Mouse (Mus musculus): ENCODE measurements around the gene Rnf31.

Rnf31 gene

GRCm38 (mm10) chr14:55577871-55578667, 13.4 kb upstream of the Rnf31 start, which contains the start of gene Psme1:
Psme1 (plus strand) TSS chr14:55578123.
- DNase-seq (ENCODE audit: low spot score): peak; percentile 85

DNA sequence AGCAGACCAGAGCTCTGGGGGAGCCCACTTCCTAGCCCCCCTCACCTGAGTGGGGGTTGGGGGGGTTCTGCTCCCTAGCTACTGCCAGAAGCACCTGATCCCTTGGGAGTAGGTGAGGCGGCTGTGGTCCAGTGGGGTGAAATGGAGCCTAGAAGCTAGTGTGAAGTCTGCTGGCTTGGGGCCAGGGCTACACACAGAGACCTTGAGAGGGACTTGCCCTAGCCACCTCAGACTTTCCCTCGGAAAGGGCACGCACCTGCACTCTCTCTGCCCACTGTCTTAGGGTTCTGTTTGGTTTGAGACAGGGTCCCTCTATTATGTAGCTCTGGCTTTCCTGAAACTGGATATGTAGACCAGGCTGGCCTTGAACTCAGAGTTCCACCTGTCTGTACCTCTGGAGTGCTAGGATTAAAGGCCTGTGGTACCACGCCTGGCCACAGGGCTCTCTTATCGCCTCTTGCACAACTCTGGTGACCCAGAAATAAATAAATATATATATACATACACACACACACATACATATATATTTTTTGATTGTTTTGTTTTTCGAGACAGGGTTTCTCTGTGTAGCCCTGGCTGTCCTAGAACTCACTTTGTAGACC, 12.7 kb upstream of the Rnf31 start:
- DNase-seq (ENCODE audit: low spot score): peak; percentile 84

- no peak for DNase-seq (ENCODE audit: low spot score)
These were observed 11.7 kb upstream of the Rnf31 start for GRCm38 (mm10) chr14:55579511-55580496.

DNA sequence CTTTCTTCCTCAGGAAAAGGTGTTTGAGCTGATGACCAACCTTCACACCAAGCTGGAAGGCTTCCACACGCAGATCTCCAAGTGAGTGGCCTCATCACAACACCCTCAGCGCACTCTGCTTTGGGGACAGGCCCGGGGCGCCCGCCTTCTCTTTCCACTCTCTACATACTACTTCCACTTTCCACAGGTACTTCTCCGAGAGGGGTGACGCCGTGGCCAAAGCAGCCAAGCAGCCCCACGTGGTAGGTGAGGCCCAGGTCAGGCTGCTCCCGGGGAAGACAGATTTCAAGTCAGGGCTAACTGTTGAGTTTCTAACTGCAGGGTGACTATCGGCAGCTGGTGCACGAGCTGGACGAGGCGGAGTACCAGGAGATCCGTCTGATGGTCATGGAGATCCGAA, 10.8 kb upstream of the Rnf31 start:
- no peak for DNase-seq (ENCODE audit: low spot score)

DNA sequence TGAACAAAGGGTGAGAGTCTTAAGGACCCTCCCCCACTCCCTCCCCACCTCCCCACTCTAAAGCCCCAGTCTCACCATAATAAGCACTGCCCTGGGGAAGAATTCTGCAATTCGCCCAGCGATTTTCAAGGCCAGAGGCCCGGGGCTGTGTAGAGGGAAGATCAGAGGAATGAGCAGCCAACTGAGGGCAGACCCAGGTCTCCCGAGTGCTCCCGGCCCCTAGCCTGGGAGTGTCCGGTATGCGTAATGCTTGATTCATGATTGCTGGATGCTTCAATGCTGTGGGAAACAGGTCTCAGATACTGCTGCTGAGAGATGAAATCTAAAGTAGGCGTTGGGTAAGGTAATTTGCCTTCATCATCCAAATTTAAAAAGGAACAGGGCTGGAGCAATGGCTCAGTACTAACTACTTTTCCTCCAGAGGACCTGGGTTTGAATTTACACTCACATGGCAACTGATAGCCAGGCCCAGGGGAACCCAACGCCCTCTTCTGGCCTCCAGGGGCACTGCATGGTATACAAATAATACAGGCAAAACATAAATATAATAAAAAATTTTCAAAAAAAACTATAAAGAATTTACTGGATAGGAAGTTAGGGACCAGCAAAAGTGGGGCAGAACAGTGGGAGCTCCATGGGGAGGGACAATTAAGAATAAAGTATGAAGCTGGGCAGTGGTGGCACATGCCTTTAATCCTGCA, 9.4 kb upstream of the Rnf31 start:
- no peak for DNase-seq (ENCODE audit: low spot score)

DNA sequence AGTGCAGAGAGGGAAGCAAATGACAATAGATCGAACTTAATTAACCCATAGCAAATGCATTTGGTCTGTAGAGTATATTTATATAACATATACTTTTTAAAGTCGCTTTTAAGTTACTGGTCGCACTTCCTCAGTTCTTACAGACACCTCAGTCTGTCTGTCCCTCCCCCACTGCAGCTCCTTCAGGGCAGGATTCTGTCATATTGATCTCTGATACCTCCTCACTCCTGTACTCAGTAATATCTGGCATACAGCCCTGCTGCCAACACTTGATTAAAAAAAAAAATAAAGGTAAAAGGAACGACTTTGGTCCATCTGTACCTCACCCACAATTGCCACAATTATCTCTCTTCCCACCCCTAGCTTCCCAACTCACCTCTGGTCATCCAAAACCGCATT, 7.2 kb upstream of the Rnf31 start:
- DNase-seq (ENCODE audit: low spot score): no peak

- DNase-seq (ENCODE audit: low spot score): peak; percentile 83
These were observed 6.6 kb upstream of the Rnf31 start, which contains the start of gene Emc9 for GRCm38 (mm10) chr14:55584702-55585565. Emc9 (minus strand) TSS chr14:55585302.

DNA sequence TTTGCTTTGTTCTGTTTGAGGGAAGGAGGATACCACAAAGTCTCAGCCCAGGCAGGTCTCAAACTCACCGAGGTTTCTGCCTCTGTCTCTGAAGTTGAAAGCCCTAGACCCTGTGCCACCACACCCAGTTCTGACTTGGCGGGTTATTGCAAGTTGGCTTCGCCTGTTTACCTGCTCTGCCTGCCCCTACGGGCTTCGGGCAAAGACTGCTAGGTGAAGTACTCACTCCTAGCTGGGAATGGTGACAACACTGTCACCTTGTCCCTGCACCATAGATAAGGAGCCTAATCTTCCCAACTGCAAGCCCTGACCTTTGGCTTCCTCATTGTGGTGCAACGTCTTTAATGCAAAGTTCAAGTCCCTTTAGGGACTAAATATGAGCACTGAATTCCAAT, 5.9 kb upstream of the Rnf31 start:
- no peak for DNase-seq (ENCODE audit: low spot score)

DNA sequence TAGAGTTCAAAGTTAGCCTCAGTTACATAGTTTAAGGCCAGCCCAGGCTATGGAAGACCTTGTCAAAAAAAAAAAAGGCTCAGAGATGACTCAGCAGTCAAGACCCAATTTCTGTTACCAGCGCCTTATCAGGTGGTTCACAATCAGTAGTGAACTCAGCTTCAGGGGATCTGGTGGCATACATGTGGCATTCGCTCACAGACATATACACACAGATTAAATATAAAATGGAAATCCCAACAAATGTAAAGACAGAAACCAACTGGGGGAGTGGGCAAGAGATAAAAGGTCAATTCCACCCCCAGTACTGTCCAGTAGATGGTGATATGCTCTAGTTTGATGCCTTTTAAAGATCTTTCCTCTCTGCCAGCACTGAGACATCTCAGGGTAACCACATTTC, 5.4 kb upstream of the Rnf31 start:
- DNase-seq (ENCODE audit: low spot score): no peak

DNA sequence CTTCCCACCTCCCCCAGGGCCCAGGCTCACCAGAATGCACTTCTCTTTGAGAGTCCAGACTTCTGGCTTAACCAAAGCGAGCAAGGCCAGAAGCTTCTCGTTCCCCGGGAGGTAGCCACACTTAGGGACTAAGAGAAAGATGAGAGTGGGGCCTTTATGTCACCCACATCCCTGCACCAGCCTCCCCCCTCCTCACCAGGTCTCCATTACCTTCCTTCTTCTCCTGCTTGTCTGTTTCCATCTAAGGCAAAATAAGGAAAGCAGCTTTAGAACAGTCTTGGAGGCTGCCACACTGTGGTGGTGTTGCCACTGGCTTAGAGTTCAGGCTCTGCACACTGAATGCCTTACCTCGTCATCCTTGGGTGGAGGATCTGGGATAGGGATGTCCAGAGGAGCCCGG, 2.2 kb upstream of the Rnf31 start:
- DNase-seq (ENCODE audit: low spot score): no peak

DNA sequence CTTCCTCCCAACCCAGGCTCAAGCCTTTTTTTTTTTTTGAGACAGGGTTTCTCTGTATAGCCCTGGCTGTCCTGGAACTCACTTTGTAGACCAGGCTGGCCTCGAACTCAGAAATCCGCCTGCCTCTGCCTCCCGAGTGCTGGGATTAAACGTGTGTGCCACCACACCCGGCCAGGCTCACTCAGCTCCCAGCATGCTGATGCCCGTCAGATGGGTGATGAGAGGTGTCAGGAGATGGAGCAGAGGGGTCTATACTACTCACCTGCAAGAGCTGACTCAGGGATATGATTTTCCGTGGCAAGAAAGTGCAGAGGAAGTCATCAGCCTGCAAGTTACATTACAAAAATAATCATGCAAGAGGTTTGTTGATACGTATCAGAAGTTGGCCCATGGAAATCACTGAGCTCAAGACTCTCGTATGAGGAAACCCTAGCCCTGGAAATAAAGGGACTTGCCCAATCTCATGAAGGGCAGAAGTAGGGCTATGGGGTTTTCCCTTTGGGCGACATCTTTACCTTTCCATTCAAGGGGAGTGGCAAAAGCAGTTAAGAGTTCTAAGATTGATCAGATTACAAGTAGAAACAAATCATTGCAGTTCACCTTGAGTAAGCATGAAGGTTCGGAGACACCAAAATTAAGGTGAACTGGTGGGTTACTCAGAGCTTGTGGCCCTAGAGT, 1.6 kb upstream of the Rnf31 start:
- no peak for DNase-seq (ENCODE audit: low spot score)

- DNase-seq (ENCODE audit: low spot score): peak; percentile 92
These were observed 669 bp upstream of the Rnf31 start, which contains the start of gene Psme2 for GRCm38 (mm10) chr14:55590748-55591330. Psme2 (minus strand) TSS chr14:55591113.

DNA sequence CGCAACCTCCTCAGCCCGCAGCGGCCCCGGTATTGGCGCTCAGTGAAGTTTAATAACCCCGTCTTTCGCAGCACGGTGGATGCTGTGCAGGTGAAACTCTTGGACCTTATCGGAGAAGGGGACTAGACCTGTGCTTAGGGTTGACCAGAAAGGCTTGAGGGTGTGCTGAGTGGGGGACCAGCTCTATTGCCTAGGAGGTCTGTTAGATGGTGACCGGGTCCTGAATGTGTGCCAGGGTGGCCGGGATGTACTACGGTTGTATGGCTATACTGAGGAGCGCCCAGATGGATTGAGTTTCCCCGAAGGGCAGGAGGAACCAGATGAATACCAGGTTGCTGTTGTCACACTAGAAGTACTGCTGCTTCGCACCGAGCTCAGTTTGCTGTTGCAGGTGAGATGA, 718 bp downstream of the Rnf31 start:
- no peak for DNase-seq (ENCODE audit: low spot score)

- DNase-seq (ENCODE audit: low spot score): no peak
These were observed 4.7 kb downstream of the Rnf31 start for GRCm38 (mm10) chr14:55596036-55596690.

DNA sequence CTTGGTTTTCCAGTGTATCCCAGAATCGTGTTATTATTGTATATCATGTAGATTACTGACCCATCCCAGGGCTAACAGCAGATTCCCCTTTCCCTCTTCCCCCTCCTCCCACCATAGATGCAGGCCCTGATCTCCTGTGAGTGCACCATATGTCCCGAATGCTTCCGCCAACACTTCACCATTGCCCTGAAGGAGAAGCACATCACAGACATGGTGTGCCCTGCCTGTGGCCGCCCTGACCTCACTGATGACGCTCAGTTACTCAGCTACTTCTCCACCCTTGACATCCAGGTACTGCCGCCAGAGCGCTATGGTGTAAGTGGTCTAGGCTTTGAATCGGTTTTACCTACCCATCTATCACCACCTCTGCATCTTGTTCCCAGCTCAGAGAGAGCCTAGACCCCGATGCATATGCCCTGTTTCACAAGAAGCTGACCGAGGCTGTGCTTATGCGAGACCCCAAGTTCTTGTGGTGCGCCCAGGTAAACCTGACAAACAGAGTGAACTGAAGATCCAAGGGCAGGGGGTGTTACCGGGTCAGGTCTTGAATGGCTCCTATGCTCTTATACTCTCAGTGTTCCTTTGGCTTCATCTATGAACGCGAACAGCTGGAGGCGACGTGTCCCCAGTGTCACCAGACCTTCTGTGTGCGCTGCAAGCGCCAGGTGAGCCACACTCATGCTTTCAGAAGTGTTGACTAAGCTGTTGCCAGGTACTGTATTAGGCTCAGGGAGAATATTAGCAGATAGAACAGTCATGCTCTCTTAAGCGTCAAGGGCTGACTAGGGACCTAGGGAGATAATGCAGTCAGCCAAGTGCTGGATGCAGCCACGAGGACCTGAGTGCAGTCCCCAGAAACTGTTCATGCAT, 7.2 kb downstream of the Rnf31 start:
- DNase-seq (ENCODE audit: low spot score): no peak

- DNase-seq (ENCODE audit: low spot score): no peak
These were observed 11.7 kb downstream of the Rnf31 start, which contains the start of gene Irf9 for GRCm38 (mm10) chr14:55603271-55603632. Irf9 (plus strand) TSS chr14:55603571.

DNA sequence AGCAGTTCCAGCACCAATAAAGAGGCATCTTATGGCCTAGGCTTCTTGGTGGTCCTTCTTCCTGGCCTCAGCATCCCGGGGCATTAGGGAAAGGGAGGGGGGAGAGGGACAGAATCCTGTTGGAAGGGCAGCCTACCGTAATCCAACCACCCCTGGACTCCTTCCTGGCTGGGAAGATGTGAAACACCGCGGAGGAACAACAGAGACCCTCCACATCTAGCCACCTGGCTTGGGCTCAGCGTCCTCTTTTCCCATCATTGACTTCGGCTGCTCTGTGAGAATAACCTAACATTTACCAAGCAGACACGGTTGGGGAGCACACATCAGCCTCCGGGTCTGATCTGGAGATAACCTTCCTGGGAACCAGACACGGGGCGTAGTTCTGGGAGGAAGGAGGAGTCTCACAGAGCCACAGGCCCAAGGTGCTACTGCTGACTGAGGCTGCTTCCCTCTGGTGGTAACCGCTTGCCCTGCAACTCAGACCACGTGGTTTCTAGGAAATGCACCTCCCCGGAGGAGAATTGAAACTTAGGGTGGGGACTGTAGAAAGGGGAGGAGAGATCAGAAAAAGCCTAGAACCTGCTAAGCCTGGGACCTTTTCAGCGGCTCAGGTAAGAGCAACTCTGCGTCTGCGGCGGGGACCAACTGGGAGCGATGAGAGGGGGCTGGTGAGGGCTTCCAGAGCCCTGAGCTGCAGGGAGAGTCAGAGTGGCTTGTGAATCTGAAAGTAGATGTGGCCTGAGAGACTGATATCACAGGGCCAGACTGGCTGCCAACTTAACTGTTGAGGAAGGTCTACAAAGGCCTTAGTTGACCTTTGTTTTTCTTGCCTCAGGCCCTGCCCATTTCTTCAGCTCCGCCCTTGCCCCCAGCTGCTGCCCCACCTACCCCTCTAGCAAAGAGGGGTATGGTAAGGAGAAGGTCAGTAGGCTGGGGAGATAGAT, 12.4 kb downstream of the Rnf31 start:
- DNase-seq (ENCODE audit: low spot score): peak; percentile 92
